Mouse (Mus musculus) neural tube, embryonic 14.5 days (tissue): ENCODE data around the gene Slc6a16. TPM values are rescaled to one million over a fixed set of nuclear protein-coding genes. Genes with fewer than 3 reads are reported as not detected.

Source experiments
- ATAC-seq: fragments of 200-750 bp; cut with Nextera tagmentation; 2 replicates; pipeline ENCODE4 v1.8.0; 2017; ENCODE audit warnings: low read depth, mild to moderate bottlenecking, moderate TSS enrichment, moderate library complexity
- H3K27ac ChIP-seq: fragments of 300-500 bp; sonication (generic); 2 replicates; pipeline ENCODE4 v1.5.1; 2014; ENCODE audit warnings: low read depth, mild to moderate bottlenecking, control low read depth, low read length, moderate library complexity, mixed read lengths
- H3K27me3 ChIP-seq: fragments of 300-500 bp; sonication (generic); 2 replicates; pipeline ENCODE4 v1.6.1; 2014; ENCODE audit warnings: low read length; ENCODE audit not compliant: control insufficient read depth, insufficient read depth
- H3K36me3 ChIP-seq: fragments of 300-500 bp; sonication (generic); 2 replicates; pipeline ENCODE4 v1.6.1; 2014; ENCODE audit warnings: low read length, mixed read lengths; ENCODE audit not compliant: control insufficient read depth, insufficient read depth
- H3K4me1 ChIP-seq: fragments of 300-500 bp; sonication (generic); 2 replicates; pipeline ENCODE4 v1.6.1; 2014; ENCODE audit warnings: low read length; ENCODE audit not compliant: control insufficient read depth, insufficient read depth
- H3K4me2 ChIP-seq: fragments of 300-500 bp; sonication (generic); 2 replicates; pipeline ENCODE4 v1.6.1; 2014; ENCODE audit warnings: mild to moderate bottlenecking, low read depth, low read length, control low read depth
- H3K4me3 ChIP-seq: fragments of 300-500 bp; sonication (generic); 2 replicates; pipeline ENCODE4 v1.5.1; 2014; ENCODE audit warnings: low read depth, low read length, control low read depth, mixed read lengths
- H3K9ac ChIP-seq: fragments of 300-500 bp; sonication (generic); replicated peaks from 2 replicates; pipeline ENCODE4 v1.6.1; 2014; ENCODE audit warnings: low read depth, mild to moderate bottlenecking, control low read depth, low read length, mixed read lengths
- H3K9me3 ChIP-seq: fragments of 300-500 bp; sonication (generic); 2 replicates; pipeline ENCODE4 v1.6.1; 2016; ENCODE audit warnings: low read length; ENCODE audit not compliant: control insufficient read depth
- WGBS: fragments of 180-500 bp; shearing (Covaris S2); extraction: QIAGEN DNeasy Blood & Tissue Kit; methylation state at CpG from one replicate; pipeline ENCODE4 v1.1.7; 2014; 5-methylcytosine and 5-hydroxymethylcytosine counted together
- polyA plus RNA-seq: library from polyadenylated mRNA; unstranded; fragments of >200 nt; fragmentation: Nextera tagmentation; extraction: Ambion mirVana; gene quantifications from 2 replicates; pipeline ENCODE4 v1.2.1, GENCODE M21; 2014

Slc6a16 gene
- polyA plus RNA-seq, 1 experiment from 2014 or later: 0.99 TPM

DNA sequence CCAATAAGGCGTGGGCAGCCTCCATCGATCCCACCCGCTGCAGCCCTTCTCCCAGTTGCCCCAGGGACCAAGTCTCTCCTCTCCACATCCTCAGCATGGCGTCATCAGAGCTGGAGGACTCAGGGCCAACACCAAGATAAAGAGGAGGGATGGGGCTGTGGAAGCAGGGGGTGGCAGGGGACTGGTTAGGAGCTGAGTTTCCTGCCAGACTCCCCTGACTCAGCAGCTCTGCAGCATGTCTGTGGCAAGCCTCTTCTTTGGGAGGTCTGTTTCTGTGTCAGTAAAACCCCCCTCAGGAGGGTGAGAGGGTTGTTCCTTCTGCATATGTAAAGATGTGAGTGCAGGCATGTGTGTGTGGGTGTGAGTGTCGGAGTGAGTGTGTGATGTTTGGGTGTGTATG is 43.9 kb upstream of the Slc6a16 start:
- H3K9me3 ChIP-seq: no peaks in the 10 kb centered on the region
- H3K4me3 ChIP-seq: no peak overlapping the region
- no peak for ATAC-seq
- H3K36me3 ChIP-seq: no peaks in the 10 kb centered on the region
- no peak overlapping the region for H3K27ac ChIP-seq
- no peaks in the 10 kb centered on the region for H3K4me1 ChIP-seq
- H3K27me3 ChIP-seq: no peaks in the 10 kb centered on the region
- 78% methylated on average over 5 of the region's 5 CpGs for WGBS
- H3K9ac ChIP-seq: 0 out of 2 replicates have a peak overlapping the region, but pooled peaks have one; percentile 4
- H3K4me2 ChIP-seq: no peak overlapping the region

DNA sequence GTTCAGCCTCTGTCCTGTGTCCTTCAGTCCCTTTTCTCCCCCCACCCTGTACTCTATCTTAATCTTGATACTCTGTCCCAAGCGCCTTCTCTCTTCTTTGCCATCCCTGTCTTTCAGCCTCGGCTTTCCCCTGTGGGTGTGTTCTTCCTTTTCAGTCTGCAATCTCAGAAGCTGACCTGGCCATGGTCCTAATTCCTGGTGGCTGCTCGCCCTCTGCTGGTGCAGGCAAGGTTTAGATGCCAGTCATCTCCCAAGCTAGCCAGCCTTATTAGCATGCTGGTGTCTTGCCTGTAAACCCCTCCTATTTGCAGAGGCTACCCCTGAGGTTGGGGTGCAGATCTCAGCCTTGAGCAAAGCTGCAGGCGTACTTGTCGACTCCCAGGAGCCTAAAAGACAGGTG is 42.5 kb upstream of the Slc6a16 start:
- no peaks in the 10 kb centered on the region for H3K4me1 ChIP-seq
- no peak overlapping the region for H3K4me2 ChIP-seq
- H3K9me3 ChIP-seq: no peaks in the 10 kb centered on the region
- no peak overlapping the region for H3K4me3 ChIP-seq
- 18% methylated on average over 5 of the region's 5 CpGs for WGBS
- no peak overlapping the region for H3K27ac ChIP-seq
- ATAC-seq: peak; percentile 77; the same call in 1 of the 2 replicates
- H3K36me3 ChIP-seq: no peaks in the 10 kb centered on the region
- no peak overlapping the region for H3K9ac ChIP-seq
- H3K27me3 ChIP-seq: no peaks in the 10 kb centered on the region

DNA sequence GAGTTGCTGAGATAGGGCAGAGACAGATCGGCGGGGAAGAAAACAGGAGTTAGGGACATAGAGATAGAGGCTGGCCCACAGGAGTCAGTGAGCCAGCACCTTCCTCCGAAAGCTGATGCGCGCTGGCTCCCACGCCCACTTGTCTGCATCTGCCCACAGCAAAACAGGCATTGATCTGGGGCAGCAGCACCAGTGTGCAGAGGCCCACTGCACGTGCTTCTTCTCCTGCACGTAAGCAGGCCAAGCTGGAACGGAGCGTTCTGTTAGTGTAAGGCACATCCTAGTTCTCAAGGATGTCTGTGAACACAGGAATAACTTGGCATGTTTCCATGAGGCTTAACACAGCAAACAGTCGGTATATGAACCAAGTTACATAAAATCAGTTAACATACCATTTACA is 41.9 kb upstream of the Slc6a16 start:
- H3K27me3 ChIP-seq: no peaks in the 10 kb centered on the region
- ATAC-seq: no peak
- 86% methylated on average over 11 of the region's 11 CpGs for WGBS
- no peak overlapping the region for H3K4me3 ChIP-seq
- no peaks in the 10 kb centered on the region for H3K4me1 ChIP-seq
- no peak overlapping the region for H3K27ac ChIP-seq
- no peaks in the 10 kb centered on the region for H3K9me3 ChIP-seq
- no peak overlapping the region for H3K9ac ChIP-seq
- H3K36me3 ChIP-seq: no peaks in the 10 kb centered on the region
- H3K4me2 ChIP-seq: no peak overlapping the region

DNA sequence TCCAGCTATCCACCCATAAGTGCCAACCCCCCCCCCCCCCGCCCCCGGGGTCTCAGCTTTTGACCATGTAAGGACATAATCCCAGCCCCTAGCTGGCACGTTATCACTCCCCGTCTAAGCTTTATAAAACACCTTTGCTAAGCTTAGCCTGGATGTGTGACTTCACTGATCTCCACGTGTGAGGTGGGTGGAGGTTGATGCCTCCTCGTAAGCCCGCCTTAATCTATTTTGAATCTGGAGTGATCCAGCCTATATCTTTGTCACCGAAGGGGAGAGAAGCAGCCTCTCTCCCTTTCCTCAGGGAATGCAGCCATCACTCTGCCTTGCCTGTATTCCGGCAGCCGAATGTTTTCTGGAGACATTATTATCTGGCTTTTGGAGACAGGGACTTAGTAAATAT is 38.2 kb upstream of the Slc6a16 start:
- H3K9ac ChIP-seq: no peak overlapping the region
- no peaks in the 10 kb centered on the region for H3K27me3 ChIP-seq
- no peak overlapping the region for H3K4me2 ChIP-seq
- ATAC-seq: no peak
- H3K9me3 ChIP-seq: no peaks in the 10 kb centered on the region
- 62% methylated on average over 10 of the region's 10 CpGs for WGBS
- no peaks in the 10 kb centered on the region for H3K36me3 ChIP-seq
- H3K27ac ChIP-seq: no peak overlapping the region
- H3K4me3 ChIP-seq: no peak overlapping the region
- H3K4me1 ChIP-seq: no peaks in the 10 kb centered on the region

DNA sequence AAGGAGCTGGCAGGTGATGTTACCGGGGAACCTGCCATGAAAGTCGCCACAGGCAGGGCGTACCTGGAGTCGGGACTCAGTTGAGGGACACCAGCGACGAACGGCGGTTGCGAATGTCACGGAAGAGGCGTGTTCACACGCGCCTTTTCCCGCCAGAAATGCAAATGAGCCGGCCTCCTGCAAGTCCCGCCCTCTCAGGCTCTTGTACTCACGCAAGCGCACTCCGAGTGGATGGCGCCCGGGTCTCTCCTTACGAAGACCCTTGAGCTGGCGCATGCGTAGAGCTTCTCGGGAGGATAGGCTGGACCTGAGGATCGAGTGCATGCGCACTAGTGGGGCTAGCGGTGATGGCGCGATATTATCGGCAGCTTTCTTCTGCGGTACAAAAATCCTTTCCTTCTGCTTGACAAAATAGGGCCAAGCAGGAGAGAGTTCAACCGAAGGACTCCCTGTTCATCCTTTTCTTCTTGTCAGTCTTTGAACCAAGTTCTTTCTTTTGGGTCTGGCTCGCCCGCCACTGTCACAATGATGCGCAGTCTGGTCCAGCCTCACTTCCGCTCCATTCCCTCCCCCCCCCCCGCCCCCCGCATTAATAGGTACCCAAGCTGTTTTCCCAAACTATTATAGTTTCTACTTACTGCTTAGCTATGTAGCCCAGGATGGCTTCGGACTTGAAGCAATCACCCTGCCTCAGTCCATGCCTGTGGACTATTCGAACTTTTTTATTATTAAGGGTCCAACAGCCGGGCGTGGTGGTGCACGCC is 36.3 kb upstream of the Slc6a16 start, which contains the start of gene Ccdc155:
TSS of gene Ccdc155 (minus strand) at position 513 of the 764 bp plus-strand sequence.
- 8% methylated on average over 44 of the region's 44 CpGs for WGBS
- peak within 1 kb of the TSS; percentile 39 for H3K4me3 ChIP-seq
- H3K9ac ChIP-seq: peak within 1 kb of the TSS; percentile 48
- peak within 1 kb of the TSS; percentile 49 for H3K4me2 ChIP-seq
- H3K9me3 ChIP-seq: no peaks in the 10 kb centered on the region
- no peaks in the 10 kb centered on the region for H3K4me1 ChIP-seq
- no peaks in the 10 kb centered on the region for H3K36me3 ChIP-seq
- peak within 1 kb of the TSS; percentile 56; the same call in 1 of the 2 replicates for H3K27ac ChIP-seq
- no peaks in the 10 kb centered on the region for H3K27me3 ChIP-seq
- peak; percentile 97 for ATAC-seq

DNA sequence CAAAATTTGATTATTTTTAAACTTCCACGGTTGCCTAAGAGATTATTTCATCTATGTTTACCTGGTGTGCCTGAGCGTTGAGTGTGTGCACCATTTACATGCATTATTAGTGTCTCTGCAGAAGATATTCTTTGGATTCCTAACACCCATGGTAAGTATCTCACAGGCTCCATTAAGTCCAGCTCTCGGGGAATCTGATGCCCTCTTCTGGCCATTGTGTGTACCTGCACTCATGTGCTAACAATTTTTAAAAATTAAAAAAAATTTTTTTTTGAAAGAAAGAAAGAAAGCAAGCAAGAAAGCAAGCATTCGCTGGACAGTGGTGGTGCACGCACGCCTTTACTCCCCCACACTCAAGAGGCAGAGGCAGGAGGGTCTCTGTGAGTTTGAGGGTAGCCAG is 32.6 kb upstream of the Slc6a16 start:
- H3K9me3 ChIP-seq: no peaks in the 10 kb centered on the region
- H3K9ac ChIP-seq: no peak overlapping the region
- H3K4me1 ChIP-seq: no peaks in the 10 kb centered on the region
- ATAC-seq: no peak
- H3K36me3 ChIP-seq: no peaks in the 10 kb centered on the region
- no peak overlapping the region for H3K4me3 ChIP-seq
- H3K27me3 ChIP-seq: peaks cover 10% of the 10 kb centered on the region
- H3K27ac ChIP-seq: no peak overlapping the region
- no peak overlapping the region for H3K4me2 ChIP-seq
- WGBS: 82% methylated on average over 6 of the region's 6 CpGs

DNA sequence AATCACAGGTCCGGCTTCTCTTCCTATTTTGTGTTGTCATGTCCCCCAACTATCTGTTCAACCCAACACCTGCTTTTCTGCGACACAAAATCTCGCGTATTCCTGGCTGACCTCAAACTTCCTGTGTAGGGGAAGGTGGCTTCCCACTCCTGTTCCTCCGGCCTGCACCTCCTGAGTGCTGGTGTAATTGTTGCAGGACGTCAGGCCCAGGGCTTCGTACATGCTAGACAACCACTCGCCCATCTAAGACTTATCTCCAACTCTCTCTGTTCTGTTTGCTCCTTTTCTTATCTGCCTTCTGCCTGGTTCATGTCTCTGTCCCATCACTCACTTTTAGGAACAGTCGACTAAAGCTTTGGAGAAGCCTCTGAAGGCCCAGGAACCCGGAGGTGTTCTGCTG is 29.8 kb upstream of the Slc6a16 start:
- Histone ChIP-seq H3K4me2 (no peak overlapping the region), H3K36me3 (no peaks in the 10 kb centered on the region), H3K4me3 (no peak overlapping the region), H3K27me3 (peaks cover 10% of the 10 kb centered on the region), H3K27ac (no peak overlapping the region), H3K4me1 (0 out of 2 replicates have a peak, but pooled peaks cover 5% of the 10 kb centered on the region), H3K9me3 (no peaks in the 10 kb centered on the region), H3K9ac (no peak overlapping the region)
- 69% methylated on average over 10 of the region's 10 CpGs for WGBS
- ATAC-seq: no peak

DNA sequence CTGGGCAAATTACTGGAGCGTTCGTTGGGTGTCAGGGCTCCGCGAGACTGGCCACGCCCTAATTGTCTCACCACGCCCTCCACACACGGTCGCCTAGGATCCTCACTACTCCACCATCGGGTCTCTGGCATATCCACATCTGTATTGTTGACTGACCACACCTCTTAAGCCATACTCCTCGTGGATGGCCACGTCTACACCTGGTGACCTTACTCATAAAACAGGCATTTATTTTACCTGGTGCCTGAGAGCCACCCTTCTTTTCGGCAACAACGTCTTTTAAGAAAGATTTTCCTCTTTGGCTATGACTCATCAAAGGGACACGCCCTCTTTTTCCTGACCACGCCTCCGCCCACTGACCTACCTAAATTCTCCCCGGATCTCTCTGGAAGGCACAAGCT is 29.0 kb upstream of the Slc6a16 start, which contains the start of gene Dkkl1:
TSS of gene Dkkl1 (minus strand) at position 297 of the 401 bp plus-strand sequence.
- Histone ChIP-seq H3K27me3 (peaks cover 10% of the 10 kb centered on the region), H3K27ac (no peak within 1 kb of the TSS), H3K4me1 (peaks cover 12% of the 10 kb centered on the region; the same call in 1 of the 2 replicates), H3K9me3 (no peaks in the 10 kb centered on the region), H3K4me3 (no peak within 1 kb of the TSS; the same call in 1 of the 2 replicates), H3K9ac (no peak within 1 kb of the TSS), H3K4me2 (peak within 1 kb of the TSS; percentile 31; the same call in 1 of the 2 replicates), H3K36me3 (no peaks in the 10 kb centered on the region)
- WGBS: 5% methylated on average over 17 of the region's 17 CpGs
- no peak for ATAC-seq

DNA sequence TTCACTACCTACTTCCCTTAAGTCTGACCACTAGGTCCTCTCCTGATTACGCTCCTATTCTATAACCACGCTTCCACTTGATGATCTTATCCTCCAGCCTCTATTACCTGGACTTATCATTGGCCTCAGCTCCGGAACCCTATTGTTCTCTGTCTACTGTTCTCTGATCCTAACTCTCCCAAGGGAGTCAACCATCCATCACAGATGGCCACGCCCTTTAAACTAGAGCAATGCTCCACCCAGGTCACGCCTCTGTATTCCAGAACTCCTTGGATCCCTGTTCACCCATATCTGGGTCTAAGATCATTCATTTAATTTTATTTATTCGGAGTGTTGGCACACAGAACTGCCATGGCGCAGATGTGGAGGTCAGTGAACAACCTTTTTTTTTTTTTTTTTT is 28.5 kb upstream of the Slc6a16 start:
- Histone ChIP-seq H3K27ac (no peak overlapping the region), H3K27me3 (peaks cover 10% of the 10 kb centered on the region), H3K36me3 (no peaks in the 10 kb centered on the region), H3K4me3 (no peak overlapping the region), H3K9me3 (no peaks in the 10 kb centered on the region), H3K9ac (no peak overlapping the region), H3K4me1 (peaks cover 17% of the 10 kb centered on the region), H3K4me2 (no peak overlapping the region)
- WGBS: 71% methylated on average over 7 of the region's 7 CpGs
- no peak for ATAC-seq
